Mouse (Mus musculus) heart, embryonic 14.5 days (tissue): Measurements from ENCODE around the gene Gm21887. TPM values are rescaled to one million over a fixed set of nuclear protein-coding genes. Genes with fewer than 3 reads are reported as not detected.
"Not testable (repeated sequence)": the region's sequence is repeated elsewhere in the genome, so short reads cannot be mapped to it uniquely, and the experiment has no call there.

Experiments used
- ATAC-seq: fragments of 200-750 bp; cut with Nextera tagmentation; 2 replicates; pipeline ENCODE4 v1.8.0; 2017; ENCODE audit warnings: low read depth, moderate TSS enrichment; ENCODE audit not compliant: insufficient number of reproducible peaks, insufficient read depth, low FRiP score
- H3K27ac ChIP-seq, 2 experiments: fragments of 200-500 bp in 1 of 2; fragments of 300-500 bp in 1 of 2; sonication (generic) in 1 of 2; replicated peaks in 1 of 2; 2 replicates each; pipeline ENCODE4 v1.5.1; 2012 to 2014; ENCODE audit warnings: low read depth in 2 of 2, low read length in 2 of 2, control low read depth in 1 of 2, mild to moderate bottlenecking in 1 of 2, mixed read lengths in 1 of 2; ENCODE audit not compliant: control insufficient read depth in 1 of 2, insufficient read depth in 1 of 2
- H3K27me3 ChIP-seq: fragments of 300-500 bp; sonication (generic); 2 replicates; pipeline ENCODE4 v1.6.1; 2014; ENCODE audit warnings: mild to moderate bottlenecking, low read length, control low read depth; ENCODE audit not compliant: control insufficient read depth, insufficient read depth
- H3K36me3 ChIP-seq: fragments of 300-500 bp; sonication (generic); 2 replicates; pipeline ENCODE4 v1.6.1; 2014; ENCODE audit warnings: mild to moderate bottlenecking, control low read depth, low read length, mixed read lengths; ENCODE audit not compliant: control insufficient read depth, insufficient read depth
- H3K4me1 ChIP-seq, 2 experiments: fragments of 200-500 bp in 1 of 2; fragments of 300-500 bp in 1 of 2; sonication (generic) in 1 of 2; 2 replicates each; pipeline ENCODE4 v1.6.1; 2012 to 2014; ENCODE audit warnings: low read length in 2 of 2, control low read depth in 1 of 2, mixed read lengths in 1 of 2; ENCODE audit not compliant: control insufficient read depth in 2 of 2, insufficient read depth in 2 of 2
- H3K4me2 ChIP-seq: fragments of 300-500 bp; sonication (generic); 2 replicates; pipeline ENCODE4 v1.6.1; 2014; ENCODE audit warnings: mild to moderate bottlenecking, low read length
- H3K4me3 ChIP-seq, 2 experiments: fragments of 200-500 bp in 1 of 2; fragments of 300-500 bp in 1 of 2; sonication (generic) in 1 of 2; 2 replicates each; pipeline ENCODE4 v1.5.1; 2012 to 2014; ENCODE audit warnings: low read length in 2 of 2, mild to moderate bottlenecking in 2 of 2, control low read depth in 1 of 2, low read depth in 1 of 2, moderate library complexity in 1 of 2; ENCODE audit not compliant: control insufficient read depth in 1 of 2, insufficient read depth in 1 of 2
- H3K9ac ChIP-seq: fragments of 300-500 bp; sonication (generic); 2 replicates; pipeline ENCODE4 v1.6.1; 2014; ENCODE audit warnings: mild to moderate bottlenecking, low read length
- H3K9me3 ChIP-seq: fragments of 300-500 bp; sonication (generic); 2 replicates; pipeline ENCODE4 v1.6.1; 2016; ENCODE audit warnings: low read length, control low read depth; ENCODE audit not compliant: control insufficient read depth
- WGBS: fragments of 180-500 bp; shearing (Covaris S2); extraction: QIAGEN DNeasy Blood & Tissue Kit; methylation state at CpG from one replicate; pipeline ENCODE4 v1.1.7; 2014; 5-methylcytosine and 5-hydroxymethylcytosine counted together
- polyA plus RNA-seq: library from polyadenylated mRNA; unstranded; fragments of >200 nt; fragmentation: Nextera tagmentation; extraction: Ambion mirVana; gene quantifications from 2 replicates; pipeline ENCODE4 v1.2.1, GENCODE M21; 2014

The Gm21887 gene
- polyA plus RNA-seq, 1 experiment from 2014 or later, result 228 TPM

DNA sequence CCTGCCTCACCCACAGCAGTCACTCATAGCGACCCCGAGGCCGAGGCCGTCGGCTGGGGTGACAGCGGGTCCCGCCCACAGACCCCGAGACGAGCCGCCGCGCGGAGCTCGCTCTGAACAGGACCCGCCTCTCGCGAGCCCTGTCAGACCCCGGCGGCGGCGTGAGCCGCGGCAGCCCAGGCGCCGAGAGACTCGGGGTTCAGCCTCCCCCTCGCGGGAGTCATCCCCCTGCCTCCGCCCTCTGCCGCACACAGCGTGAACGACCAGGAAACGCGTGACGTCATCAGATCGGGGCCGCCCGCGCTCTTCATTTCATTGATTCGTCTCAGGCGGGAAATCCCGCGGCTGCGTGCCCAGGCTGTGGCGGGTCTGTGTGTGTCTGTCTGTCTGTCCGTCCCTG is 12.5 kb upstream of the Gm21887 start:
- not testable (repeated sequence) for H3K27ac ChIP-seq, H3K36me3 ChIP-seq, ATAC-seq, H3K4me1 ChIP-seq, H3K27me3 ChIP-seq
- Histone ChIP-seq H3K4me3 (peak overlapping the region in 1 of 2 experiments; percentile 48; a peak in 3 of 4 replicates), H3K9me3 (peaks cover 60% of the 10 kb centered on the region), H3K9ac (peak overlapping the region; percentile 67), H3K4me2 (peak overlapping the region; percentile 94)
- 49% methylated on average over 46 of the region's 46 CpGs for WGBS

DNA sequence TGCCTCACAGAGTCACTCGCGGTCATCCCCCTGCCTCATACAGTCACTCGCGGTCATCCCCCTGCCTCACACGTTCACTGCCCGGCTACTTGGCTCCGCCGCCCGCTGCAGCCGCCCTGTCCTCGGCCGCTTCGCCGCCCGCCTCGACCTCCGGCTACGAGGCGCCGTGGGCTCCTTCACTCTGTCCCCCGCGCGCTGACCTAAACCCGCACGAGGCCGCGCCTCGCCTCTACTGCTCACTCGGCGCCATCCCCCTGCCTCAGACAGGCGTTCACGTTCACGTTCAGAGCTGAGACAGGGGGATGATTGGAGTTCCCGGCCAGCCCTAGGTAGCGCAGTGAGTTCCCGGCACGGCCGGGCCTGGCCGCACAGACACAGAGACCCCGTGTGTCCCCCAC is 12.0 kb upstream of the Gm21887 start:
- ATAC-seq, result peak; percentile 13; the same call in 1 of the 2 replicates
- Histone ChIP-seq H3K9ac (peak overlapping the region; percentile 67), H3K4me3 (peak overlapping the region; percentile 48 to 56), H3K9me3 (peaks cover 54% of the 10 kb centered on the region), H3K4me2 (peak overlapping the region; percentile 94), H3K27ac (peak overlapping the region in 1 of 2 experiments; percentile 34; a peak in 3 of 4 replicates)
- H3K4me1 ChIP-seq, H3K27me3 ChIP-seq, H3K36me3 ChIP-seq: not testable (repeated sequence)
- WGBS, result 56% methylated on average over 40 of the region's 40 CpGs

DNA sequence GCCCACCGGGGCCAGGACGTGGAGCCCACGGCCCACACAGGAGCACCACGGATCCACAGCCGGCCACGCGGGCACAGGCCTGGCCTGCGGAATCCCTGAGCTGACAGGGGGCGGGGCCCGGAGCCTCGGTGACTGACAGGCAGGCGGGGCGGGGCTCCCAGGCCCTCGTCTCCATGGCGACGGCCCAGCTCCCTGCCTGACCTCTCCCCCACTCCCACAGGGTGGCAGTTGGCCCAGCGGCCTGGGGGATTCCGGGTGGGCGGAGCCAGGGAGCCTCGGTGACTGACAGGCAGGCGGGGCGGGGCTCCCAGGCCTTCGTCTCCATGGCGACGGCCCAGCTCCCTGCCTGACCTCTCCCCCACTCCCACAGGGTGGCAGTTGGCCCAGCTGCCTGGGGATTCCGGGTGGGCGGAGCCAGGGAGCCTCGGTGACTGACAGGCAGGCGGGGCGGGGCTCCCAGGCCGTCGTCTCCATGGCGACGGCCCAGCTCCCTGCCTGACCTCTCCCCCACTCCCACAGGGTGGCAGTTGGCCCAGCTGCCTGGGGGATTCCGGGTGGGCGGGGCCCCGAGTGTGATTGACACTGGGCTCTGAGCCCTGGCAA is 11.5 kb upstream of the Gm21887 start:
- 44% methylated on average over 37 of the region's 37 CpGs for WGBS
- H3K9me3 ChIP-seq, result peaks cover 49% of the 10 kb centered on the region
- H3K27me3 ChIP-seq, H3K36me3 ChIP-seq, H3K4me1 ChIP-seq: not testable (repeated sequence)
- H3K4me2 ChIP-seq, result peak overlapping the region; percentile 94
- ATAC-seq, result peak; percentile 85; the same call in 1 of the 2 replicates
- H3K27ac ChIP-seq, result peak overlapping the region in 1 of 2 experiments; percentile 34; a peak in 3 of 4 replicates
- H3K9ac ChIP-seq, result peak overlapping the region; percentile 67
- peak overlapping the region; percentile 48 to 56 for H3K4me3 ChIP-seq

DNA sequence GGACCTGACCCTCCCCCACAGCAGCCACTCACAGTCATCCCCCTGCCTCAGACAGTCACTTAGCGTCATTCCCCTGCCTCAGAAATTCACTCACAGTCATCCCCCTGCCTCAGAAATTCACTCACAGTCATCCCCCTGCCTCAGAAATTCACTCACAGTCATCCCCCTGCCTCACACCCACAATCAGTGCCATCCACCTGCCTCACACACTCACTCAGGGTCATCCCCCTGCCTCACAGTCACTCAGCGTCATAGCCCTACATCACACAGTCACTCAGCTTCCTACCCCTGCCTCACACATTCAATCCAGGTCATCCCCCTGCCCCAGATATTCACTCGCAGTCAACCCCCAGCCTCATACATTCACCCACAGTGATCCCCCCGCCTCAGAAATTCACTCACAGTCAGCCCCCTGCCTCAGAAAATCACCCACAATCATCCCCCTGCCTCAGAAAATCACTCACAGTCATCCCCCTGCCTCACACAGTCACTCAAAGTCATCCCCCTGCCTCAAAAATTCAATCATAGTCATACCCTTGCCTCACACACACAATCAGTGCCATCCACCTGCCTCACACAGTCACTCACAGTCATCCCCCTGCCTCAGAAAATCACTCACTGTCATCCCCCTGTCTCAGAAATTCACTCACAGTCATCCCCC is 10.8 kb upstream of the Gm21887 start:
- 55% methylated on average over 4 of the region's 4 CpGs for WGBS
- Histone ChIP-seq H3K9me3 (peaks cover 46% of the 10 kb centered on the region), H3K4me2 (peak overlapping the region; percentile 94)
- not testable (repeated sequence) for H3K27me3 ChIP-seq, ATAC-seq, H3K36me3 ChIP-seq, H3K4me3 ChIP-seq, H3K4me1 ChIP-seq, H3K9ac ChIP-seq, H3K27ac ChIP-seq

DNA sequence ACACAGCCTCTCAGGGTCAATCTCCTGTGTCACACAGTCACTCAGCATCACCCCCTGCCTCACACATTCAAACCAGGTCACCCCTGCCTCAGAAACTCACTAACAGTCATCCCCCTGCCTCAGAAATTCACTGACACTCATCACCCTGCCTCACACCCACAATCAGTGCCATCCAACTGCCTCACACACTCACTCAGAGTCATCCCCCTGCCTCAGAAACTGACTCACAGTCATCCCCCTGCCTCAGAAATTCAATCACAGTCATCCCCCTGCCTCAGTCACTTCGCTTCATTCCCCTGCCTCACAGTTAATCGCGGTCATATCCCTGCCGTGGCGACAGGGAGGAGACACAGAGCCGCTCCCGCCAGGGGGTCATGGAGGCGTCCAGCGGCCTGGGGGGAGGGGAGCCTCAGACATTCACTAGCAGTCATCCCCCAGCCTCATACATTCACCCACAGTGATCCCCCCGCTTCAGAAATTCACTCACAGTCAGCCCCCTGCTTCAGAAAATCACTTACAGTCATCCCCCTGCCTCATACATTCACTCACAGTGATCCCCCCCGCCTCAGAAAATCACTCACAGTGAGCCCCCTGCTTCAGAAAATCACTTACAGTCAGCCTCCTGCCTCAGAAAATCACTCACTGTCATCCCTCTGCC is 10.1 kb upstream of the Gm21887 start:
- ATAC-seq, H3K27ac ChIP-seq, H3K4me1 ChIP-seq, H3K27me3 ChIP-seq, H3K36me3 ChIP-seq, H3K4me3 ChIP-seq, H3K4me2 ChIP-seq, H3K9ac ChIP-seq: not testable (repeated sequence)
- 38% methylated on average over 11 of the region's 11 CpGs for WGBS
- peaks cover 47% of the 10 kb centered on the region for H3K9me3 ChIP-seq

DNA sequence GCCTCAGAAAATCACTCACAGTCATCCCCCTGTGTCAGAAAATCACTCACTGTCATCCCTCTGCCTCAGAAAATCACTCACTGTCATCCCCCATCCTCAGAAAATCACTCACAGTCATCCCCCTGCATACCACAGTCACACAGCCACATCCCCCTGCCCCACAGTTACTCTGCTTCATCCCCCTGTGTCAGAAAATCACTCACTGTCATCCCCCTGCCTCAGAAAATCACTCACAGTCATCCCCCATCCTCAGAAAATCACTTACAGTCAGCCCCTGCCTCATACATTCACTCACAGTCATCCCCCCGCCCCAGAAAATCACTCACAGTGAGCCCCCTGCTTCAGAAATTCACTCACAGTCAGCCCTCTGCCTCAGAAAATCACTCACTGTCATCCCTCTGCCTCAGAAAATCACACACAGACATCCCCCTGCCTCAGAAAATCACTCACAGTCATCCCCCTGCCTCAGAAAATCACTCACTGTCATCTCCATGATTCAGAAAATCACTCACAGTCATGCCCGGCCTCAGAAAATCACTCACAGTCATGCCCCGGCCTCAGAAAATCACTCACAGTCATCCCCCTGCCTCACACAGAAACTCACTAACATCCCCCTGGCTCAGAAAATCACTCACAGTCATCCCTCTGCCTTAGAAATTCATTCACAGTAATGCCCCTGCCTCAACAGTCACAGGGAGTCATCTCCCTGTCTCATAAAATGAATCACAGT is 9.4 kb upstream of the Gm21887 start:
- WGBS, result 79% methylated on average over 3 of the region's 3 CpGs
- H3K9ac ChIP-seq, H3K36me3 ChIP-seq, ATAC-seq, H3K4me1 ChIP-seq, H3K4me2 ChIP-seq, H3K27me3 ChIP-seq, H3K4me3 ChIP-seq, H3K27ac ChIP-seq: not testable (repeated sequence)
- H3K9me3 ChIP-seq, result peaks cover 41% of the 10 kb centered on the region

DNA sequence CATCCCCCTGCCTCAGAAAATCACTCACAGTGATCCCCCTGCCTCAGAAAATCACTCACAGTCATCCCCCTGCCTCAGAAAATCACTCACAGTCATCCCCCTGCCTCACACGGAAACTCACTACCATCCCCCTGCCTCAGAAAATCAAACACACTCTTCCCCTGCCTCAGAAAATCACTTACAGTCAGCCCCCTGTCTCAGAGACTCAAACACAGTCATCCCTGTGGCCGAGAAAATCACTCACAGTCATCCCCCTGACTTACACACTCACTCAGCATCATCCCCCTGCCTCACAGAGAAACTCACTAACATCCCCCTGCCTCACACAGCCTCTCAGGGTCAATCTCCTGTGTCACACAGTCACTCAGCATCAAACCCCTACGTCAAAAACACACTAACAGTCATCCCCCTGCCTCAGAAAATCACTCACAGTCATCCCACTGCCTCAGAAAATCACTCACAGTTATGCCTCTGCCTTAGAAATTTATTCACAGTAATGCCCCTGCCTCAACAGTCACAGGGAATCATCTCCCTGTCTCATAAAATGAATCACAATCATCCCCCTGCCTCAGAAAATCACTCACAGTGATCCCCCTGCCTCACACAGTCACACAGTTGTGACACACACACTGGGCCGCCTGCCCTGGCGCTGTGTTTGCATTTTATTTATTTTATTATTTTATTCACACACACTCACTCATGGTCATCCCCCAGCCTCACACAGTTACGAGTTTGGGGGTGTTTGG is 8.6 kb upstream of the Gm21887 start:
- not testable (repeated sequence) for H3K27me3 ChIP-seq, ATAC-seq, H3K27ac ChIP-seq, H3K4me1 ChIP-seq, H3K9ac ChIP-seq, H3K4me3 ChIP-seq, H3K36me3 ChIP-seq, H3K4me2 ChIP-seq
- peaks cover 44% of the 10 kb centered on the region for H3K9me3 ChIP-seq
- 48% methylated on average over 6 of the region's 6 CpGs for WGBS
